Mouse (Mus musculus) heart, adult 11 months (tissue): Measurements from ENCODE around the gene Elmo1.

Experiments
- DNase-seq: peaks from one replicate; pipeline ENCODE4 v3.0.0; 2022

The Elmo1 gene

DNA sequence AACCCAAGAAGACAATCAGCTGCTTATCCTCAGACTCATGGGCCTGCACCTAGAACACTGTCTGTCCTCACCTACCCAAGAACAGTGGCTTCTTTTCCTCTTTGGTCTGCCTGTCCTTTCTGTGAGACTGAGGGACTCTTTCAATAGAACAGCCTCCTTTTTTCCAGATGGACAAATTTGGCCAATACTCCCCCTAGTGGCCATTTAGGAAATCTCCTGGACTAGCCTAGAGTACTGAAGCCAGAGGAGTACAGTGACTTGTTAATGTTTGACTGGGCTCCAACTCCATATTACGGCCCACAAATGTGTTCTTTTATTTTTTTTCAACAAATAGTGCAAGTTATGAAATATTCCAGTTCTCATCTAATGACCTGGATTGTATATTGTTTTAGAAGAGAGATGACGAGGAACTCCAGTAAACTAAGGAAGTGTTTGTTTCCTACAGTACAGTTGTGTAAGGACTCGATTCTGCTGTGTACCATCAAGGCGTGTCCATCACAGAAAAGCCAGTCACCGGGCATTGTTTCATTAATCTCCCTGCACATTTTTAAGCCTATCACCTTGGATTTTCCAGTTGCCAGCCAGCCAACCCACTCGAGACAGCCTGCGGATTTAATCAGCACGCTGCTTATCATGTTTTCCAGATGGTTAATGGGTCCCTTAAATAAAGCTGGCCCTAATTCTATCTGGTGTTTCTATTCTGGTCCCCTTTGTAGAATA is 399.5 kb downstream of the Elmo1 start:
- peak; percentile 94 for DNase-seq

- peak; percentile 87 for DNase-seq
These were observed 400.6 kb downstream of the Elmo1 start for GRCm38 (mm10) chr13:20490860-20491594.

DNA sequence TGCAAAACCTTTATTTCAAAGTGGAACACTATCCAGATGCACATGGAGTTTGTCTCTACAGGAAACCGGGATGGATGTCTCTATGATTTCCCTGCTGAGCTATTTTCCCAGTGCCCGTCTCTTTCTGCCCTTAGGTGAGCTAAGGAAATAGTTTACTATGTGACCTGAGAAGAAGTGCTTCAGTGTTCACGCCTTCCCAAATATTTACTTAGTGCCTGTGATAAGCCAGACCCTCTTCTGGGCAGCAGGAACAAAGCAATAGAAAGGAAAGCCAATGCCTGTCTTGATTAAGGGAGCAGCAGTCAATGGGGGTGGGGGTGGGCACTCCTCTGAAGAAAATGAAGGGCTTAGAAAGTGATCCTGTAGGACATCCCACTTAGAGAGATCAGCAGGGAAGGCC is 401.3 kb downstream of the Elmo1 start:
- no peak for DNase-seq

DNA sequence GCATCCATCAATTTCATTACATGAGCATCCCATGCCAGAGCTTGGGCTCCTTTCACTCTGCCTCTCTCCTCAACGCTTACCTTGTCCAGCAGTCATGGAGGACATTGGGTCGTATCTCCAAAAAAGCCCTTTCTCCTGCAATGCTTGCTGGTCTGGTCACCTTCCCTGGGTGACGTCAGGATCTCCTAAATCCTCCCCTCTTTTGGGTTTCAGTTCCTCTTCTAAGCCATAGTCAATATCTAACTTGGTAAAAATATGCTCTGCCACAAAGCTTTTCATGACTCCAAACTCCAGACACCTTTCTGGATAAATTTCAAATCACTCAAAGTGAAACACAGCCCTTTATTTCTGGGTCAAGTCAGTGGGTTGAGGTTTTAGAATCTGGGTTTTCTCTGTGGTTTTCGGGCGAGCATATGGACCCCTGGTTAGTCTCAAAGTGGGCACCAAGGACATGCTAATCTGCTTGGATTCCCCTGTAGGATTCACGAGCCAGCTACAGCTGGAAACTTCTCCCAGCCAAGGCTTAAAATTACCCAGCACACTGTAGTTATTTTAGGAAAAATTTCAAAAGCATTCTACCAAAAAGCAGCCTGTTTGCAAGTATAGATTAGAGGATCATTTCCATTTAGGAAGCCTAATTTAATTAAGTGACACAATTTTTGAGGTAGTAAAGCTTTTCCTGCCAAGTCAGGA is 403.8 kb downstream of the Elmo1 start:
- DNase-seq: no peak

DNA sequence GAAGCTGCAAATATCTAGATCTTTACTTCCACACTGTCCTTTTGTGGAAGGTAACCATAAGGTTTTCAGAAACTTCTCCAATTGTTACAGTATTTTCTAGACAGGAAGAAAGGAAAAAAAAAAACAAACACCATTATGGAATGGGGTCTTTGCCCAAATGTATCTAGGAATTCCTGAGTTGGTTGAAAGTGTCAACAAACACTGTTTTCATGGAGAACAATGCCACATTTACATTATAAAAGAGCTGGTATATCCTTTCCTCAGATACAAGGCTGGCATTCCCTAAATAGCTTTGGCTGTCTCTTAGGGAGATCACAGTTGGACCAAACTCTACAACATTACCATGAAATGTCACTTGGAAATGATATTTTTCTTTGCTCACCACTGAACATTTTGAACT is 411.5 kb downstream of the Elmo1 start:
- no peak for DNase-seq

- DNase-seq: no peak
These were observed 413.0 kb downstream of the Elmo1 start for GRCm38 (mm10) chr13:20503371-20503770.

DNA sequence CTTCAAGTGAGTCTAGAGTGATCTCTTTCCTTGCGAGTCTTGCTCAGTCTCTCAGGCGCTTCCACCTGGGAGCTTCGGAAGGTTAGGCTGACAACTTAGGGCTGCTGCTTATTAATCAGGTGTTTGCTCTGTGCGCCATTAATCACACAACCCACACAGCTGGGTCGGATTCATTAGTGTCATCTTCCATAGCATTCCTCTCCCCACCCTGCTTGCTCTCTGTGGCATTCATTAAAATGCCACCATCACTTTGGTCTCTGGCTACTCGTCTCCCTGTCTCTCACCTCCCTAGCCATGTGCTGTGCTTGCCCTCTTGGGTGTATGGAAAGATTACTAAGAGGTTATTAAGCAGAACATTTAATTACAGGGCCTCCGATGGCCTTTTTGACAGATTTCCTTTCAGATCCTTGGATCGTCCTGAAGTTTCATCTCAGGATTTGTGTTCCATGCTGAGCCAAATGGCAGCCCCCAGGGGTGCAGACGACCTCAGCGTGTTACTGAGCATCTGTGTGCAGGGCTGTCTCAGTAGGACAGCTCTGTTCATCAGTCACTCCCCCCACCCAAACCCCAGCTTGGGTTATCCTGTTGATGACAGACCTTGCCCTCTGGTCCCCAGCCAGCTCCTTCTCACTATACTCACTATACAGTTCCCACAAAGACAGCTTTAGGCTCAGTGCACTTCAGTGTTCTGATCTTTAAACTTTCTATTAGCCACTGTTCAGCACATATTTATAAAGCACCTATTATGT is 417.2 kb downstream of the Elmo1 start:
- DNase-seq: no peak

GRCm38 (mm10) chr13:20511026-20511425 is 420.6 kb downstream of the Elmo1 start:
- no peak for DNase-seq

- no peak for DNase-seq
These were observed 422.2 kb downstream of the Elmo1 start for GRCm38 (mm10) chr13:20512317-20513240.

DNA sequence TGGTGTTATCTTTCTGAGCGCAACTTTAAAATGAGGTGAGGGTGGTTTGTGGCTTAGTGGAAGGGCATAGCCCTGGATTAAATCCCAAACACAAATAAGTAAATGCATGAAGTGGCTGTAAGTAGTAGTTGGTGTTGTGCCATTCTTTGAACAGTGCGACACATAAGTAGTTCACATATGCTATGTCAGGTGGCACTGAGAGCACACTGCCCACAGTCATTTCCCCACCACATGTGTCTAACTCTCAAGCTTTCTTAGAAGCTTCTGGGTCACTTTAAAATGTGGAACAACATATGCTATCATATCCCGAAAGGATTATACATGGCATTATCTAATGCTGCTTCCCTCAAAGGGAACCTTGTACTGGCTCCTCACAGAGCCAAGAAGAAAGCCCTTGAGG is 424.3 kb downstream of the Elmo1 start:
- no peak for DNase-seq

GRCm38 (mm10) chr13:20516096-20516495 is 425.7 kb downstream of the Elmo1 start:
- no peak for DNase-seq

DNA sequence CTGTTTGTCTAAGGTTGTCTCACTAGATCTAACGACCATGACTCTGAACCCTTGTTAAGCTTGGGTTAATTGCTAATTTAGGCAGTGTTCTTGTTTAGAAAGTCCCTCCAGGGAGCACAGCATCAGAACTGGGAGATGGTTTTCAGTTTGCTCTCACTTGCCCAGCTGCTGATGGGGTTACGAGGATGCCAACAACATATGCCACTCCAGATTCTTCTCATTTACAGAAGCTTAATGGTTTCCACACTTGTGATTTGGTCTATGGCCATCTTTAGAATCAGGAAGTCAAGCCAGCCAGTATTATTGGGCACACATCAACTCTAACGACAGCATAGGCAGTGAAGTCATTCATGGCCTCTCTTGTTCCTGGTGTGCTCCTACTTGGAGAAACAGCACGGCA is 427.3 kb downstream of the Elmo1 start:
- DNase-seq: no peak

DNA sequence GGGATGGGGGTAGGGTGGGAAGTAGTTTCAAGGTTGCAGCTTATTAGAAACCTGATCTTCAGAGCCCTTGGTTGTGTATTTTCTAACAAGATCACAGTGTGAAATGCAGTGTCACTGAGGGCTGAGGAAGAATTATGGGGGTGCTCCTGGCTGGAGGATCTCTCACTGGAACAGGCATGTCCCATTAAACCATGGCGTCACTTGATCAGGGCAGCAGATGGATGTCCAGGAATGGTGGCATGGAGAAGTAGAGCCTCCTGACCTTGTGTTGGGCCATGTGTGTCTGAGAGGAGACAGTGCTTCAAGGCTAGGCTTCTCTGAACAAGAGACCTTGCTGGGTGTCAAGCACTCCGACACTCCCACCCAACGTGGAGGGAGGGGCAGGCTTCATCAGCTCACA is 431.1 kb downstream of the Elmo1 start:
- DNase-seq: no peak

DNA sequence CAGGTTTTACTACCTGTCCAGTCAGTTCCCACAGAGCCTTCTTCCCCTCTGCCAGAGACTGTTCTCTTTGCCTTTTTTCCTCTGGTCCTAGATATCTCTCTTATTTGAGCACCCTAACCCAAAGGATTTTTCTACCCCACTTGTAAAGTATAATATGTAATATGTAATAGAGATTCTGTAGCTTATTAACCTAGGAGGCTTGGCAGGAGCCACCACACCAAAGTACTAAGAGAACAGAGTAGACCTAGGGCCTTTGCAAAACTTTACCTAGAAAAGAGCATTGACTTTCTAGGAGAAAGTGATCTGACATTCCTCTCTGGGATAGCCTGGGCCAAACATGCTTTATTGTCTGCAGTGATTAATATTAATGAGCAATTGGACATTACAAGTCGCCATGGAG is 433.3 kb downstream of the Elmo1 start:
- no peak for DNase-seq

DNA sequence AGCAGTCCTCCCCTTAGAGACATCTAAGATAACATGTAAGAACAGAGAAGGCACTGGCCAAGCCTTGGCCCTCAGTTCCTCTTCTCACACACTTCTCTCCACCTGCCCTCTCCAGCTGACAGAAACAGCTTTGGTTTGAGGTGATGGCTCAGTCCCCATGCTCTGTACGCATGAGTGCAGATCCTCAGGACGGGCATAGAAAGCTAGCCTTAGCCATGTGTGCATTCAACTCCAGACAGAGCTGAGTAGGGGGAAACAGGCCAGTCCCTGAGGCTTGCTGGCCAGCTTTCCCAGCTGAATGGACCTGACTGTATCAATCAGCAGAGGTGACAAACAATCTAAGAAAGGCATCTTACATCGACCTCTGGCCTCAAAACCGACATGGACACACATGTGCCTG is 435.4 kb downstream of the Elmo1 start:
- no peak for DNase-seq

GRCm38 (mm10) chr13:20537053-20537452 is 446.7 kb downstream of the Elmo1 start:
- DNase-seq: no peak

DNA sequence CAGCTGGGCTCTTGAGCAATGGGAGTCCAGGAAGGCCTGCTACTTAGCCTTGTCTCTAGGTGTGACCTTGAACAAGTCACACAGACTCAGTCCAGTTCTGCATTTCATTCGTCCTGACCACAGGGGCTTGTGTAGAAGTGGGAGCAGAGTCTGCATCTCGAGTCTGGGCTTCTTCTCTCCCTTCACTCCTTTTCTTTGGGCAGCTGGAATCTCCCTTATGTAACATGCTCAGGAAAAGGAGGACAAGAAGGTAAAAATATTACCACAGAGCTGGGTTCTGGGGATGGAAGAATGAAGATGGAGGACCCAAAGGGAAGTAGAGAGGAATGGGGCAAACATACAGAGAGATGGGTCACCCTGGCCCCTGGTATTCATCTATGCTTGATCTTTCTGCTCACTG is 447.1 kb downstream of the Elmo1 start:
- DNase-seq: no peak

GRCm38 (mm10) chr13:20538216-20539070 is 448.0 kb downstream of the Elmo1 start:
- peak; percentile 43 for DNase-seq

GRCm38 (mm10) chr13:20539631-20540030 is 449.2 kb downstream of the Elmo1 start:
- peak; percentile 39 for DNase-seq

DNA sequence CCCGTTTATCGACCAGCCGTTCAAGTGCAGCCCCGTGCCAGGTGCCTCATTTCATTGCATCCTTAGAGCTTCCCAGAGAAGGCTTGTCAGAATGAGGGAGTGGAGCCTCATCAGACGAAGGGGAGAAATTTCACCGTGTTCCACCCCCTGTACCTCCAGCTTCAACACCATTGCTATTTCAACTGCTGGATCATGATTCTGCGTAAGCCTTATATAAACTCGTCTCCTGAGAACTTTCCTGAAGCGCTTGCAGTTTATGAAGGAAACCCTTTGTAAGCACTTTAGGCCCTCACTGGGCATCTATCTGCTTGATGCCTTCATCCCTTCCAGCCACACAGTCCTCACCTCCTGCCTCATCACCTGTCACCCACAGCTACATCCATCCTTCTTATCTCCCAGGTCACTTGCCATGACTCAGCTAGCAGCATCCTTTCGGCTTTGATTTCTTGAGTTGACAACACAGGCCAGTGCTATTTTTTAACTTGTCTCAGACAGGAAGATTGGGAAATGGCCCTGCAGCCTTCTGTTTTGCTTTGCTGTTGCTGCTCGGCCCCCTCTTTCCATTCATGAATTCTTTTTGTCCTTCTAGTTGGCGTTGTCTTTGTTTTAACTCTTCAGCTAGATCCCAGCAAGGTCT is 456.3 kb downstream of the Elmo1 start:
- DNase-seq: no peak

DNA sequence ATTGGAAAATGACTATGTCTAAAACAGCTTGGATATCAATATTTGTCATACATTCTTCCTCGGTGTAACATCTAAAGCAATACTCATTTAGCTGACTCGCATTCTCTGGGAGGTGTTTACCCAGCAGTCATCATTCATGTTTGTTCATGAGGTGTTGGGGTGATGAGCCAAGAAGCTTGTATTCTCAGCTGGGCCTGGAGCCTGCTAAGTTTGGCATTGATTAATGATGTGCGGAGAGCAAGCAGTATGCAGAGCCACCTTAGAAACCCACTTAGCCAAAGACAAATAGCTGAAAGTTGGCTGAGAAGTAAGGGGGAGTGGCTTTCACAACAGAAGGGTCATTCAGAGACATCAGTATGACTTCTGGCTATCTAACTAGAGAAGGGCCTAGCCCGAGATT is 459.6 kb downstream of the Elmo1 start:
- no peak for DNase-seq
